Mouse (Mus musculus) CH12F3 (cell line): ENCODE results near the gene Nr2f1.

ENCODE experiments used
- in situ Hi-C: fragments of 300-500 bp; cut with MboI; formaldehyde crosslinking; loops from 2 replicates; pipeline ENCODE4 v1.14.3; 2020; ENCODE audit warnings: low sequenced_read_pairs

The Nr2f1 gene

DNA sequence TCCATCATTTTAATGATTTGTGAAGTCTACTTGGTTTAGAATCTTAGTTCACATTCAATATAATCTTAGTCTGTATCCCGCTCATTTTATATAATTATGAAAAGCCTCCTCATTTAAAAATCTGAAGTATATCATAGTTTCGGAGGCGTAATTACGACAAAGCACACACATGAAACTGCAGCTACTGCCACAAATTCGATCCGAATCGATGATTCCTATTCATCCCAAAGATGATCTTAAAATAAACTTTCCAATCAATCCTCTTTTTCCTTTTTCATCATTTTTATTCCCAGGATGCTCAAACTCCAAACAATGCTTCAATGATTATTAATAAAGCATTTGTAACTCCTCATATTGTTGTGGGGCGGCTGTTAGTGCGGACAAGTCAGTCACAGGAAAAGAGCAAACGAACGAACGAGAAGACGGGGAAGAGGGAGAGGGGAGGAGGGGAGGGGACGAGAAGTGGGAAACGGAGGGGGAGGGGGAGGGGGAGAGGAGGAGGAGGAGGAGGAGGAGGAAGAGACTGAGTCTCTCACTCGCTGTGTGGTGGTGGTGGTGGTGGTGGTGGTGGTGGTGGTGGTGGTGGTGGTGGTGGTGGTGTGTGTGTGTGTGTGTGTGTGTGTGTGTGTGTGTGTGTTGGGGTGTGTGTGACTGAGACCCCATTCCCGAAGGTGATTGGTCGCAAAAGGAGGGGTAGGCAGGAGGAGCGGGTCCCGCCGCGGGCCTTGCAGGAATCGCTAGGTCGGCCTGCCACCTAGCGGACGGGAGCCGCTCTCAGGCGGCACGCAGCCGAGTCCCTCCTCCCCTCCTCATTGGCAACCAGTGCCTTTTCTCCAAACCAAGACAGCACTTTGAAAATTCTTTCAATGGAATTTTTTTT, 1.7 kb upstream of the Nr2f1 start:
- in situ Hi-C loops, result no loop called here

DNA sequence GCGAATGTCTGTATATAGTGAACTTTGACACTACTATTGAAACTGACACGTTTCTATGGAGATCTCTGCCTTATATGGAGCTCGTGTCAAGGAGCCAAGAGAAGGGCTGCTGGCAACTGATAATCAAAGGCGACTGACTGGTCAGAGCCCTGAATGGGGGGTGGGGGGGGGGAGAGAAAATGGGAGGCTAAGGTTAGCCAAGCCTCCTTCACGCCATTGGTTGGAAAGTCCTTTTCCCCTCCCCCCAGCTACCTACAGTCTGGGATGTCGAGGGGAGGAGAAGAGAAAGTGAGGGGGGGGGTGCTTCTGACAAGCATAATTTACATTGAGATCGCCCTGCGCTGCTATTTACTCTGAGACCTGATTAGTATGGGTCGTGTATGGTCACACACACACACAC, 850 bp upstream of the Nr2f1 start:
- in situ Hi-C loops, result no loop called here

DNA sequence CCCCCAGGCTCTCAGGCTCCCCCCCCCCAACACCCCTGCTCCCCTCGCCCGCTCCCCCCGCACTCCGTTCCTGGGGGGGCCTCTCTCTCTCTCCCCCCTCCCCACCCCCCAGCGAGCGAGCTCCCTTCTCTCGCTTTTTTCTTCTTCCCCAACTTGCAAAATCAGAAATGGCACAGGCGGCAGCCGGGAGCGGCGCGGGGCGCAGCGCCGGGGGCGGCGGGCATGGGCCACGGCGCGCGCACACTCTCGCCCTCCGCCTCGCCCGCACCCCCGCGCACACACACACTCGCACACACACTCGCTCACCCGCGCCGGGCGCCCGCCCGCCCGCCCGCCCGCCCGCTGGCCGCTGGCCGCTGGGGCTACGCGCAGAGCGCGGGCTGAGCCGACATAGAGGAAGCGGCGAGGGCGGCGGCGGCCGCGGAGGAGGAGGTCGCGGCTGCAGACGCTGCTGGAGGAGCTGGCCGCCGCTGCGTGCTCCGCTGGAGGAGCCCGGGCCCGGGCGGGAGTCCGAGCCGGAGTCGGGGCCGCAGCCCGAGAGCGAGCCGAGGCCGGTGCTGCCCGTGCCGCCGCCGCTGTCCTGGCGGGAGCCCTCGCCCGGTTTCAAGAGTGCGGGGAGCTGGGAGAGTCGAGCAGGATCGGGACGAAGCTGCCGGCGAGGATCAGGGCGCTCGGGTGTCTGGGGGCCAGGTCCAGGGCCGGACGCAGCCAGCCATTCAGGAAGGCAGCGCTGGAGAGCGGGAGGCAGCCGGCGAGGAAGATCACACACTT, 501 bp downstream of the Nr2f1 start:
- in situ Hi-C loops, result no loop called here

DNA sequence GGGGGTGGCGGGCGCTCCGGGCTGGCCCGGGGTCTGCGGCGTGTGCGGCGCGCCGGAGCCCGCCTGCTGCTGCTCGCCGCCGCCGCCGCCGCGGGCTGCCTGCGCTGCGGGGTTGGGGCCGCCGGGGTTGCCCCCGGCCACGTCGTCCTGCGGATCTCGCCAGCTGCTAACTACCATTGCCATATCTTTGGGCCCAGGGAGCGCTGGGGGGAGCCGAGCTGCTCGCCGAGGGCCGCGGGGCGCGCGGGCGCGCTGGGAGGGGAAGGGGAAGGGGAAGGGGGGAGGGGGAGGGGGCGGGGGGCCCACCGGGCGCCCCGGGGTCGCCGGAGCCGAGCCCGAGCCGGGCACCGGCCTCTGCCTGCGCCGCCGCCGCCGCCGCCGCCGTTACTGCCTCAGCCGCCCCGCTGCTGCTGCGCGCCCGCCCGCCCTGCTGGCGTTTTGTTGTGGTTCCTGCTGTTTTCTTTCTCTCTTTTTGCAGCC, 1.1 kb downstream of the Nr2f1 start:
- in situ Hi-C loops, result no loop called here

DNA sequence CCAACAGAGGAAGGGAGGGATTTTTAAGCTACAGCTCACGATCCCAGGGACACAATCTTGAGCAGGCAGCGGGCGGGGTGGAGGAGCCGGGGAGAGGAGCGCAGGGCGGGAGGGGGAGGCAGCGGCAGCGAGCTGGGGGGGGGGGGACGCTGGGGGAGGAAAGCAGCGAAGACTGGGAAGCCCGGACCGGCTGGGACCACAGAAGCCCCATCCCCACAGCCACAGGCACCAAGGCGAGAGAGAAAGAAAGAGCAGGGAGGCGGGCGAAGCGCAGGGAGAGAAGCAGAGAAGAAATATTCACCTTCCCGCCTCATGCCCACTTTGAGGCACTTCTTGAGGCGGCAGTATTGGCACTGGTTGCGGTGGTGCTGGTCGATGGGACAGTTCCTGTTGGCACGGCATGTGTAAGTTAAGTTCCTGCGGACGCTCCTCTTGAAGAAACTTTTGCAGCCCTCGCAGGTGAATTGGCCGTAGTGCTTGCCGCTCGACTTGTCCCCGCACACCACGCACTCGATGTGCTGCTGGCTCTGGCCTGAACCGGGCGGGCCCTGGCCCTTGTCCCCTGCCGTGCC, 1.7 kb downstream of the Nr2f1 start:
- in situ Hi-C loops, result no loop called here

- in situ Hi-C loops, result no loop called here
These were observed 2.2 kb downstream of the Nr2f1 start for GRCm38 (mm10) chr13:78197286-78197818.

- in situ Hi-C loops, result no loop called here
These were observed 3.2 kb downstream of the Nr2f1 start for GRCm38 (mm10) chr13:78196236-78196796.

DNA sequence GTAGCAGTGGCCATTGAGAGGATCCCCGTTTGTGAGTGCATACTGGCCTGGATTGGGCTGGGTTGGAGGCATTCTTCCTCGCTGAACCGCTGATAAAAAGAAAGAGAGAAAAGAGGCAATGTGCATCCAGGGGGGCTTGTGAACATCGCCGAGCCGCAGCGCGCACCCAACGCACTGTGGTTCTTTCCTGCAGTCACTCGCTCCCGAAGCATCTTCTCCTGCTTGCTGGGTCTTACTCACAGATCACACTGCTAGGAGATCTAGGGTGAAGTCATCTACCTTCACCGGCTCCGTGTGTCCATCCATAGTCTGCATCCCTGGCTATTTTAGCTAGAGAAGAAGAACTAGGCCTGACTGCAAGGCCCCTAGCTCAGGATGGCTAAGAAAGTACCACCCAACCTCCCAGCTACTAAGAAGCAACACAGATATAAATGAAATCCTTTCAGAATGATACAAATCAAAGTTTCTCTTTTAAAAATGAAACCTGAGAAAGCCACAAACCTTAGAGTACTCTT, 3.9 kb downstream of the Nr2f1 start:
- in situ Hi-C loops, result no loop called here

- in situ Hi-C loops, result no loop called here
These were observed 4.5 kb downstream of the Nr2f1 start for GRCm38 (mm10) chr13:78194850-78195600.

- in situ Hi-C loops, result no loop called here
These were observed 5.3 kb downstream of the Nr2f1 start for GRCm38 (mm10) chr13:78194135-78194849.

DNA sequence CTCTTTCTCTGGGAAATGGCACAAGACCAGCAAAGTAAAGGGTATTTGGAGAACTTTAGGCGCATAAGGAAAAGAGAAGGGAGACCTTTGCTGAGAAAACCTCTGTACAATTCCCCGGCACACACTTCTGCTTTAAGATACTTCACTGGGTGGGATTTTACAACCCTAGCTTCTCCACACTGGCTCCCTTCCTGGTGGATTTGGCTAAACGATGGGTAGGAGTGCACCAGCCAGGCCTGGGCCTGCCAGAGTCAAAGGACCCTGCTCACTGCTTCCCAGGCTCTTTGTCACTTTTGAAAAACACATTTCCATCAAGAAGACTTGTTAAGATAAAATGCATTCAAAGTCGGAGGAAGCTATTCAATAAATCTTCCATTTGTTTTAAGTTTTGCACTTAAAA, 6.3 kb downstream of the Nr2f1 start:
- in situ Hi-C loops, result no loop called here

DNA sequence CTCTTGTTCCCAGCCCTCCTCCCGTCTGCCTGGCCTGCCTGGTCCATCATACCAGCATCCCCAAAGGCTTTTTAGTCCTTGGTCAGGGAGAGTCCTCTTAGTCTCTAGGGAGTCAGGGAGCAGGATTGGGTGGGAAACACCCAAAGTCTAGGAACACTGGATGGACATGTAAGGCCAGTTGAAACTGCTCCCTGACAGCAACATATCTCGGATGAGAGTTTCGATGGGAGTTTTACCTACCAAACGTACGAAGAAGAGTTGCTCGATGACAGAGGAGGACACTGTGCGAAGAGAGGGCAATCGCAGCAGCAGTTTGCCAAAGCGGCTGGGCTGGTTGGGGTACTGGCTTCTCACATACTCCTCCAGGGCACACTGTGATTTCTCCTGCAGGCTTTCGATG, 10.0 kb downstream of the Nr2f1 start:
- in situ Hi-C loops, result no loop called here

DNA sequence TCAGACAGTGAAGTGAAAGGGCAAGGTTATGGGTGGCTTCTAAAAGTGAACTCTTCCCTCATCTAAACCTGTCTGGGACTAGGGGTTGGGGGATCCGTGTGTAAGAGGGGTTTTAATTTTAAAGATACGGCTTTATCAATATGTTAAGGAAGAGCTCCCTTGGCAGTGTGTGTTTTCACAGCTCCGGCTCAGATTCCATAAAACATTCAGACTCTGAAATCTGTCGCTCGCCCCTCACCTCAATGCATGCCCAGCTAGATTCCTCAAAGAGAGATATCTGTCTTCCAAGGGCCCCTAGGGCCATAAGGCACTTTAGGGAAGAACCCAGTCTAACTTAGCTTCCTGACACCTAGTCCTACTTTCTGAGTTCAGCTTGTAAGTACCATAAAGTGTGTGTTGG, 11.7 kb downstream of the Nr2f1 start:
- in situ Hi-C loops, result no loop called here

- in situ Hi-C loops, result no loop called here
These were observed 13.1 kb downstream of the Nr2f1 start for GRCm38 (mm10) chr13:78186340-78186946.

GRCm38 (mm10) chr13:78184786-78185466, 14.6 kb downstream of the Nr2f1 start:
- in situ Hi-C loops, result no loop called here

DNA sequence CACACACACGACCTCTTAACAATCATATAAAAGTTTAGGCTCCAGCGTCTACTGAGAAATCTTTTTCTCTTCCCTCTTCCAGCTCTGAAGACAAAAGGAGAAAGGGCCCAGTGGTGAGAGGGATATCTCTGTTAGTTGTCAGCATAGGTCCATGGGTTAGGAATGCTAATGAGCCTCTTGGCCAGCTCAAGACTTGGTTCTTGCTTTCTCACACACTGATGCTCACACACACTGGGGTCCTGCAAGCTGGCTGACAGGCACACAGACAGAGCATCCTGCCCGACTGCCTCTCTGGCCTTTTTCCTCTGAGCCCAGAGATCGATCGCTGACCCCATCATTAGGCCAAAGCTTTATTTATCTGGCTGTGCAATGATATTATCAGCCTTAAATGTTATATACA, 15.6 kb downstream of the Nr2f1 start:
- in situ Hi-C loops, result no loop called here

DNA sequence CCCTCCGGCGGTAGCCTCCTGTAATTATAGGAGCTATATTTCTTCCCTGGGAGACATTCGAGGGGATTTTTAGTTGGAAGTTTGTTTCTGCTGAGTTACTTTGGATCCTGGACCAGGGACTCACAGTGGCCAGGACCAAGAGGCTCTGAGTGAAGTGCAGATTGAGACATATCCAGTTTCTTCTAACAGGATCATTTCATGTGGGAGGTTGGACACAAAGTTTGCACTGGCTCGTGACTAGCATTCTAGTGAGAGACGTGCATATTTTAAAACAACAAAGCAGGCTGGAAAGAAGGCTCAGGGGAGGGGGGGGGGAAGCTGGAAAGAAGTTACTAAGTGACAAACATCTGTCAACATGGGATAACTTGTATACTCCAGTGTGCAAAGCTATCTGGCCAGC, 16.6 kb downstream of the Nr2f1 start:
- in situ Hi-C loops, result no loop called here

- in situ Hi-C loops, result no loop called here
These were observed 17.5 kb downstream of the Nr2f1 start for GRCm38 (mm10) chr13:78181930-78182558.
